Mouse (Mus musculus): ENCODE measurements around the gene Pear1.

GRCm38 (mm10) chr3:87812413-87812812, 11.7 kb downstream of the Pear1 start:
- TF ChIP-seq TAL1 (IDR thresholded peaks at IDR 0.05; ENCODE audit: low read length) (no peak), GATA1 (IDR thresholded peaks at IDR 0.05; ENCODE audit: low read length) (no peak)
